Mouse (Mus musculus) heart, embryonic 14.5 days (tissue): ENCODE data around the gene Sstr3. TPM values are rescaled to one million over a fixed set of nuclear protein-coding genes. Genes with fewer than 3 reads are reported as not detected.
A peak's percentile ranks its signal among the peaks of the same experiment; 100 is the strongest.

Experiments used
- ATAC-seq: fragments of 200-750 bp; cut with Nextera tagmentation; 2 replicates; pipeline ENCODE4 v1.8.0; 2017; ENCODE audit warnings: low read depth, moderate TSS enrichment; ENCODE audit not compliant: insufficient number of reproducible peaks, insufficient read depth, low FRiP score
- H3K27ac ChIP-seq, 2 experiments: fragments of 200-500 bp in 1 of 2; fragments of 300-500 bp in 1 of 2; sonication (generic) in 1 of 2; replicated peaks in 1 of 2; 2 replicates each; pipeline ENCODE4 v1.5.1; 2012 to 2014; ENCODE audit warnings: low read depth in 2 of 2, low read length in 2 of 2, control low read depth in 1 of 2, mild to moderate bottlenecking in 1 of 2, mixed read lengths in 1 of 2; ENCODE audit not compliant: control insufficient read depth in 1 of 2, insufficient read depth in 1 of 2
- H3K27me3 ChIP-seq: fragments of 300-500 bp; sonication (generic); 2 replicates; pipeline ENCODE4 v1.6.1; 2014; ENCODE audit warnings: mild to moderate bottlenecking, low read length, control low read depth; ENCODE audit not compliant: control insufficient read depth, insufficient read depth
- H3K36me3 ChIP-seq: fragments of 300-500 bp; sonication (generic); 2 replicates; pipeline ENCODE4 v1.6.1; 2014; ENCODE audit warnings: mild to moderate bottlenecking, control low read depth, low read length, mixed read lengths; ENCODE audit not compliant: control insufficient read depth, insufficient read depth
- H3K4me1 ChIP-seq, 2 experiments: fragments of 200-500 bp in 1 of 2; fragments of 300-500 bp in 1 of 2; sonication (generic) in 1 of 2; 2 replicates each; pipeline ENCODE4 v1.6.1; 2012 to 2014; ENCODE audit warnings: low read length in 2 of 2, control low read depth in 1 of 2, mixed read lengths in 1 of 2; ENCODE audit not compliant: control insufficient read depth in 2 of 2, insufficient read depth in 2 of 2
- H3K4me2 ChIP-seq: fragments of 300-500 bp; sonication (generic); 2 replicates; pipeline ENCODE4 v1.6.1; 2014; ENCODE audit warnings: mild to moderate bottlenecking, low read length
- H3K4me3 ChIP-seq, 2 experiments: fragments of 200-500 bp in 1 of 2; fragments of 300-500 bp in 1 of 2; sonication (generic) in 1 of 2; 2 replicates each; pipeline ENCODE4 v1.5.1; 2012 to 2014; ENCODE audit warnings: low read length in 2 of 2, mild to moderate bottlenecking in 2 of 2, control low read depth in 1 of 2, low read depth in 1 of 2, moderate library complexity in 1 of 2; ENCODE audit not compliant: control insufficient read depth in 1 of 2, insufficient read depth in 1 of 2
- H3K9ac ChIP-seq: fragments of 300-500 bp; sonication (generic); 2 replicates; pipeline ENCODE4 v1.6.1; 2014; ENCODE audit warnings: mild to moderate bottlenecking, low read length
- H3K9me3 ChIP-seq: fragments of 300-500 bp; sonication (generic); 2 replicates; pipeline ENCODE4 v1.6.1; 2016; ENCODE audit warnings: low read length, control low read depth; ENCODE audit not compliant: control insufficient read depth
- WGBS: fragments of 180-500 bp; shearing (Covaris S2); extraction: QIAGEN DNeasy Blood & Tissue Kit; methylation state at CpG from one replicate; pipeline ENCODE4 v1.1.7; 2014; 5-methylcytosine and 5-hydroxymethylcytosine counted together
- polyA plus RNA-seq: library from polyadenylated mRNA; unstranded; fragments of >200 nt; fragmentation: Nextera tagmentation; extraction: Ambion mirVana; gene quantifications from 2 replicates; pipeline ENCODE4 v1.2.1, GENCODE M21; 2014

Gene Sstr3
- polyA plus RNA-seq: not detected in 2 replicates

DNA sequence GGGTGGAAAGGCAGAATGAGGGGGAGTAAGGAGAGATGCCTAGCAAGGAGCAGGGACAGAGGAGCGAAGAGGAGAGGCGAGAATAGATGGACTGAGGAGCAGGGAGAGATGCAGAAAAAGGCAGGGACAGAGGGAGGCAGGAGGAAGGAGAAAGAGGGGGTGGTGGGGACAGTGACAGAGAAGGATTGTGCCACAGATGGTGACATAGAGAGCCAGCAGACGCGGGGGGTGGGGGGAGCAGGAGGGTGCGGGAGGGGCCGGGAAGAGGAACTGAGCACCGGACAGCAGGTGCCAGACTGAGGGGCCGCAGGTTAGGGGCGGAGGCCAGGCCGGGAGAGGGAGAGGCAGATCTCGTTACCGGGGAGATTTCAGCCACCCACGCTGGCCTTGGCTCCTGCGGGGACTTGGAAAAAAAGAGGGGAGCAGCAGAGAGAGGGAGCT lies at the start of gene Sstr3:
Gene Sstr3 (minus strand): TSS at position 125 of the 441 bp plus-strand sequence.
- Histone ChIP-seq H3K9ac (0 out of 2 replicates have a peak within 1 kb of the TSS, but pooled peaks have one; percentile 4), H3K27ac (no peak within 1 kb of the TSS), H3K9me3 (no peaks in the 10 kb centered on the region), H3K4me3 (no peak within 1 kb of the TSS), H3K4me1 (peaks cover 21 to 38% of the 10 kb centered on the region in 2 experiments), H3K27me3 (peaks cover 29% of the 10 kb centered on the region), H3K4me2 (no peak within 1 kb of the TSS), H3K36me3 (no peaks in the 10 kb centered on the region)
- no peak for ATAC-seq
- WGBS: 10% methylated on average over 14 of the region's 14 CpGs

DNA sequence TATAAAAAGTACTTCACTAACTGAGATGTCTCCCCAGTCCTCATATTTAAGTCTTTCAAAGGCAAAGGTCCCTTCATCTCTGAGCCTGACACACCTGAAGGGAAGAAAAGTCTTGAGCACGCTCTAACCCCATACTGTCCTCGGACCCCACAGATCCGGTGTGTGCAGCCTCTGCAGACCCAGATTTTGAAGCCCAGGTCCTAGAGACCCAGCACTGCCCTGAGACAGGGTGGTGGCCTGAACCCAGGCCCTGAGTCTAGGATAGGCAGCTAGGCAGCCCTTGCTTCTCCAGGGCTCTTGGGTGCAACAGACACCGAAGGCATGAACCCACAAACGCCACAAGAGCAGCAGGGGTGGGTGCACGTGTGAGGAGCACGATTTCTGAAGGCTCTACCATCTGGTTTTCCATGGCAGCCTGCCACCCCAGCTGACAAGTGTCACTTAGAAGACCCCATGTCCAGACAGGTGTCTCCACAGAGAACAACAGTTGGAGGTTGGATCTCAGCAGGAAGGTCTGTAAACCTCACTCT lies 49.5 kb upstream of the Sstr3 start:
- 83% methylated on average over 7 of the region's 7 CpGs for WGBS
- ATAC-seq: no peak
- no peaks in the 10 kb centered on the region for H3K36me3 ChIP-seq

DNA sequence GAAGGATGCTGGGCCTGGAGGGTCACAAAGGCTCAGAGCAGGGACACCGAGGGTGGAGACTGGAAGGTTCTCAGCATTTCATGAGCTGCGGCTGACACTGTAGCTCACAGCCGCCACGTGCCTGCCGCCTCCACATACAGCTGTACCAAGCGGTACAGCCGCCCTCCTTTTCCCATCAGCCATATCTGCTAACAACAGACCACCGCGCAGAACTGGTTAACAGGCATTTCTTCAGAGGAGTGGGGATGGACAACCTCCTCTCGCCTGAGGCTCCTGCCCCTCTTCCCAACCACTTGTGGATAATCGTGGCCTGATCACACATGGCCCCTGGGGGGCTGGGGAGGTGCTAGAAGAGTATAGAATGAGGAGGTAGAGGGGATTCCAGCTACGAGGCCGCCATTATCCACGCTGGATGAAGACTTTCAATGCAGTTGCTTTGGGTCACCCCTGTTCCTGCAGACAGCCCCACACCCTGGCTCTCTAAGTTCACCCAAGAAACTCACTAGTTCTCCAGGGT lies 48.0 kb upstream of the Sstr3 start:
- Histone ChIP-seq H3K9ac (no peak overlapping the region), H3K4me3 (no peak overlapping the region), H3K27me3 (no peaks in the 10 kb centered on the region), H3K36me3 (no peaks in the 10 kb centered on the region), H3K4me2 (no peak overlapping the region), H3K4me1 (no peaks in the 10 kb centered on the region), H3K27ac (no peak overlapping the region), H3K9me3 (no peaks in the 10 kb centered on the region)
- 78% methylated on average over 14 of the region's 14 CpGs for WGBS
- no peak for ATAC-seq

More for the DNA sequence above, 49.5 kb upstream of the Sstr3 start:
- no peak overlapping the region for H3K4me3 ChIP-seq
- no peaks in the 10 kb centered on the region for H3K4me1 ChIP-seq
- no peak overlapping the region for H3K4me2 ChIP-seq
- no peak overlapping the region for H3K27ac ChIP-seq
- no peaks in the 10 kb centered on the region for H3K9me3 ChIP-seq
- H3K9ac ChIP-seq: no peak overlapping the region
- H3K27me3 ChIP-seq: no peaks in the 10 kb centered on the region

DNA sequence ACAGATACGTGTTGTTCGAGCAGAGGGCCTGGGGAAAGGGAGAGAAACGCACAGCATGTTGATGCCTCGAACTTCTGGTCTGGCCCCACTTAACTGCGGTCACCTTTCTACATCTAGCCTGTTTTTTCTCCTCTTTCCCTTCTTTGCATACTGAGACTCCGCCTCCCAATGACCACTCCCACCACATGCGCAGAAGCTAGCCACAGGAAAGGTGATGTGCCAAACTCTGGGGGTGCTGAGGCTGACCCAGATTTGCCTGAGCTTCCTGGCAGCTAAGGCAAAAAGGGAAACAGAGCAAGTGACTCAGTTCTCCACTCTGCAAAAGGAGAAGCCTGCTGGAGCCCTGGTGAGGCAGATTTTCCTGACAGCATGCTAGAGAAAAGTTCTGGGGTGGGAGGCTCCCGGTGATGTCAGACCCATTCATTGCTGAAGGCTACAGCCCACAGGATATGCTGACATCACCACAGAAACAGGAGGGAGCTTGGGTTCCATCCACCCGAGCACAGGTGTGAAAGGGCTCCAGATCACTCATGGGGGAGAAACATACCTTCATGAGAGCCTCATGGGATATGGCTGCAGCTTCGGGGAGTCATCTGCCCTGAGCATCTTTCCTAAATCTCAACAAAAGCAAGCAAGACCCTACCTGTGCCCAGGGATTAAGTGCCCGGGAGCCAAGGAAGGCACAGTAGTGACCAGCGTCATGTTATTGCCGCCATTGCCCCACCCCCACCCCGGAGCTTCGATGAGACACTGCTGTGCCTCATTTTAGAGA lies 47.4 kb upstream of the Sstr3 start:
- 58% methylated on average over 15 of the region's 15 CpGs for WGBS
- ATAC-seq: no peak
- H3K9ac ChIP-seq: no peak overlapping the region
- no peaks in the 10 kb centered on the region for H3K9me3 ChIP-seq
- H3K27ac ChIP-seq: no peak overlapping the region
- H3K4me2 ChIP-seq: no peak overlapping the region
- H3K27me3 ChIP-seq: no peaks in the 10 kb centered on the region
- no peaks in the 10 kb centered on the region for H3K4me1 ChIP-seq
- no peak overlapping the region for H3K4me3 ChIP-seq
- H3K36me3 ChIP-seq: no peaks in the 10 kb centered on the region

DNA sequence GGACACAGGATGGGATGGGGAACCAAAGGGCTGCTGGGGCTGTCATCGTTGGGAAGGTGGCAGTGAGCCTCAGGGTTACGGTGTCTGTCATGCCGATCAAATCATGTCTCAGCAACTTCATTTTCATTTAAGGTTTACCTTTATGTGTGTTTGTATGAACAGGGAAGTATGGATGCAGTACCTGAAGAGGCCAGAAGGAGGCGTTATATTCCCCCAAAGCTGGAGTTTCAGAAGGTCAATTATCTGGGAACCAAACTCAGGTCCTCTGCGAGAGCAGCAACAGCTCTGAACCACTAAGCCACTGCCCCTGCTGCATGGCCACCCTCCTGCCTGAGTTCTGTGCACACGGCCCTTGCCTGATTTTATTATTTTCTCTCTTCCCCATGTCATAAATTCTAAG lies 46.3 kb upstream of the Sstr3 start:
- H3K9ac ChIP-seq: no peak overlapping the region

DNA sequence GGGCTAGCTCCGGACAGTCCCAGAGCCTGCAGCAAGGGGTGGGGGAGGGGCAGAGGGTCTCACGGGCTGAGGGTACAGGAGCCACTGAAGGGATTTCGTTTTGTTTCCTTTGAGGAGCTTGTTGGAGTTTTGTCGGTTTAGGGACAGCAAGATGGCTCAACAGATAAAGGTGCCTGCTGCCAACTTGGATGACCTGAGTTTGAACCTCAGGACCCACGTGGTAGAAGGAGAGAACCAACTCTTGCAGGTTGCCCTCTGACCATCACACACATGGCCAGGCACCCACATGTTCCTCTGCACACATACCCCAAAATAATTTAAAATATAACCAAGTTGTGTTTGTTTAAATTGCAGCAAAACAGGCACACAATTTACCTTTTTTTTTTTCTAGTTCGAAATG lies 45.5 kb upstream of the Sstr3 start:
- Histone ChIP-seq H3K9ac (no peak overlapping the region), H3K36me3 (no peaks in the 10 kb centered on the region), H3K9me3 (no peaks in the 10 kb centered on the region), H3K4me1 (no peaks in the 10 kb centered on the region), H3K27me3 (no peaks in the 10 kb centered on the region), H3K4me3 (no peak overlapping the region), H3K4me2 (no peak overlapping the region), H3K27ac (no peak overlapping the region)
- 65% methylated on average over 6 of the region's 6 CpGs for WGBS
- no peak for ATAC-seq

More for the DNA sequence above, 46.3 kb upstream of the Sstr3 start:
- H3K4me1 ChIP-seq: no peaks in the 10 kb centered on the region
- H3K36me3 ChIP-seq: no peaks in the 10 kb centered on the region
- ATAC-seq: no peak
- WGBS: 77% methylated on average over 6 of the region's 6 CpGs
- no peaks in the 10 kb centered on the region for H3K9me3 ChIP-seq
- no peak overlapping the region for H3K4me3 ChIP-seq
- H3K27me3 ChIP-seq: no peaks in the 10 kb centered on the region
- no peak overlapping the region for H3K27ac ChIP-seq
- H3K4me2 ChIP-seq: no peak overlapping the region

DNA sequence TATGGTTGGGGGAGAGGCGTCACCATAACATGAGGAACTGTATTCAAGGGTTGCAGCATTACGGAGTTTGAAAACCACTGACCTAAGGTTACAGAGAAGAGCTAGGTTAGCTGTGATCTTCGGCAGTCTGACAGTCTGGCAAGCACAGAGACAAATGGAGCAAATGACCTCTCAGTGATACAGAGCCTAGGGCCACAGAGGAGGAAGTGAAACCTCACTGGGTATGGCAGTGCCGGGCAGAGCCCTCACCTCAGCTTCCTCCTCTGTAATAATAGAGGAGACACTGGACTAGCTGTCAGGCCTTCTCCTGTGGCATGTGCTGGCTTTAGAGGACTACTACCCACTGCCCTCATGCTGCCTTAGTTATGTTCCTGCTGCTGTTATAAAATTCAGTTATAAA lies 44.4 kb upstream of the Sstr3 start:
- H3K9me3 ChIP-seq: peaks cover 3% of the 10 kb centered on the region; the same call in 1 of the 2 replicates
- no peak overlapping the region for H3K9ac ChIP-seq
- no peaks in the 10 kb centered on the region for H3K27me3 ChIP-seq
- H3K4me2 ChIP-seq: no peak overlapping the region
- H3K36me3 ChIP-seq: no peaks in the 10 kb centered on the region
- no peak overlapping the region for H3K27ac ChIP-seq
- no peak for ATAC-seq
- H3K4me1 ChIP-seq: no peaks in the 10 kb centered on the region
- WGBS: 78% methylated on average over 4 of the region's 4 CpGs
- H3K4me3 ChIP-seq: no peak overlapping the region
